Mouse (Mus musculus): Measurements from ENCODE around the gene Tmem274. TPM values are rescaled to one million over a fixed set of nuclear protein-coding genes. Genes with fewer than 3 reads are reported as not detected.
A peak's percentile ranks its signal among the peaks of the same experiment; 100 is the strongest.

The Tmem274 gene
- polyA plus RNA-seq, 1 experiment from 2014 or later = not detected

DNA sequence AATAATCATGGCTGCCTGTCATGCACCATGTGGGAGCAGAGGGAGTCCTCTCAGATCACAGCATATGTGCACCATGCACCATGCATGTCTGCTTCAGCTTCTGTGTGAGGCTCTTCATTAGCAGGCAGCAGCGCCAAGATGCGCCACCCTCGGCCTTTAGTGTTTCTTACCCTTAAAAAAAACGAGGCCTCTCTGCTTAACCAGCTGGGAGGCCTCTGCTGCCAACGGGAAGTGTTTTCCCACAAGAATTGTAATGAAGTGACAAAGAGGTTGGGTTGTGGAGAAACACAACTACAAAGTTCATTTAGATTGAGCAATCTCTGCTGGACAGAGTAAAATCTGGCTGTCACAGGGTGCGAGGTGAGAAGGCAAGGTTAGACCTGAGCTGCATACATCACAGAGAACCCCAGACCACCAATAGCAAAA, 34.1 kb downstream of the Tmem274 start:
- H3K4me3 ChIP-seq (ENCODE audit: low read depth, low read length) = no peak overlapping the region
- H3K27ac ChIP-seq (ENCODE audit: low read depth) = no peak overlapping the region
- TF ChIP-seq CTCF (IDR thresholded peaks at IDR 0.05; ENCODE audit: low read depth) (no peak), EP300 (IDR thresholded peaks at IDR 0.05; ENCODE audit: low read depth) (no peak)
- H3K4me1 ChIP-seq (ENCODE audit: insufficient read depth) = no peaks in the 10 kb centered on the region
- no peak overlapping the region for H3K4me2 ChIP-seq (ENCODE audit: low read depth, low read length)
- H3K36me3 ChIP-seq (replicated peaks; ENCODE audit: insufficient read depth, low read length) = no peaks in the 10 kb centered on the region
- ATAC-seq (peak; percentile 48; the same call in 1 of the 2 replicates), DNase-seq (no peak)
- no peaks in the 10 kb centered on the region for H3K27me3 ChIP-seq (ENCODE audit: insufficient read depth, low read length)
- 32% methylated on average over 6 of the region's 6 CpGs for WGBS (ENCODE audit: insufficient replicate concordance)
- no peak overlapping the region for H3K9ac ChIP-seq (replicated peaks)
- H3K9me3 ChIP-seq (ENCODE audit: low read length) = no peaks in the 10 kb centered on the region

DNA sequence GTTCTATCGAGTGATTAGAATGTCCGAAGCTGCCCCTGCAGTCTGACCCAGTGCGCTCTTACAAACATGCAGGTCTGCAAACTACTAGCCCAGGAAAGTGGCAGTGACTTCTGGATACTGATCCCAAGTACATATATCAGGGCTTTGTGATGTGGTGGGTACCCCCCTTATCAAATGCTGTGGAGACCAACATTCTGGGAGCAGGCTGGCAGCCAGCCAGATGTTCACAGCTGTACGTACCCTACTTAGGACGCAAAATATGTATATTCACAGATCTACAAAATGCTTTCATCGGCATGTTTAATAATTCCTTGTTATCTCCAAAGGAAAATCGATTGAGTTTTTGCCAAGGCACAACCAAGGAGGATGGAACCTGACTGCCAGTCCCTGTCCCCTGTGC, 34.9 kb downstream of the Tmem274 start:
- ATAC-seq = no peak
- H3K9me3 ChIP-seq (ENCODE audit: low read length) = no peaks in the 10 kb centered on the region
- H3K27me3 ChIP-seq (ENCODE audit: insufficient read depth, low read length) = no peaks in the 10 kb centered on the region
- H3K9ac ChIP-seq (replicated peaks) = no peak overlapping the region
- H3K36me3 ChIP-seq (replicated peaks; ENCODE audit: insufficient read depth, low read length) = no peaks in the 10 kb centered on the region
- no peaks in the 10 kb centered on the region for H3K4me1 ChIP-seq (ENCODE audit: insufficient read depth)
- WGBS (ENCODE audit: insufficient replicate concordance) = 79% methylated on average over 7 of the region's 7 CpGs
- DNase-seq = no peak
- no peak for TF ChIP-seq CTCF (IDR thresholded peaks at IDR 0.05; ENCODE audit: low read depth)
- no peak for TF ChIP-seq EP300 (IDR thresholded peaks at IDR 0.05; ENCODE audit: low read depth)
- no peak overlapping the region for H3K27ac ChIP-seq (ENCODE audit: low read depth)
- H3K4me3 ChIP-seq (ENCODE audit: low read depth, low read length) = no peak overlapping the region
- H3K4me2 ChIP-seq (ENCODE audit: low read depth, low read length) = no peak overlapping the region

DNA sequence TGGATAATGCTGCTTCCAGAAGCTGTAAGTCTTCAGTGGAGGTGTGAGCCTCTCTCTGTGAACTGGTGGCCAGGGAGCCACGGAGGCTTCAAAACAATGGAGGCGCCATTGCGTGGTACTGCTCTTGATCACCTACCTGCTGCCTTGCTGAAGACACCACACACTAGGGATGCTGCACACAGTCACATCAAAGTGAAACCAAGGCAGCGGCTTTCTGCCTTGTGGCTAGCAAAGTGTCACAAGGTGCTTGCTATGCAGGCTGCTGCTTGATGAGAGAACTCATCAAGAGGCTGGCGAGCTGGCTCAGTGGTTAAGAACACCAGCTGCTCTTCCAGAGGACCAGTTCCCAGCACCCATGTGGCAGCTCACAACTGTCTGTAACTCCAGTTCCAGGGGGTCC, 38.5 kb downstream of the Tmem274 start:
- Histone ChIP-seq H3K9ac (replicated peaks) (no peak overlapping the region), H3K4me1 (ENCODE audit: insufficient read depth) (peaks cover 7% of the 10 kb centered on the region; the same call in 1 of the 2 replicates), H3K4me3 (ENCODE audit: low read depth, low read length) (no peak overlapping the region), H3K27ac (ENCODE audit: low read depth) (no peak overlapping the region), H3K9me3 (ENCODE audit: low read length) (no peaks in the 10 kb centered on the region), H3K36me3 (replicated peaks; ENCODE audit: insufficient read depth, low read length) (no peaks in the 10 kb centered on the region), H3K4me2 (ENCODE audit: low read depth, low read length) (no peak overlapping the region), H3K27me3 (ENCODE audit: insufficient read depth, low read length) (no peaks in the 10 kb centered on the region)
- no peak for DNase-seq
- no peak for TF ChIP-seq CTCF (IDR thresholded peaks at IDR 0.05; ENCODE audit: low read depth)
- TF ChIP-seq EP300 (IDR thresholded peaks at IDR 0.05; ENCODE audit: low read depth) = no peak
- ATAC-seq = no peak
- 86% methylated on average over 5 of the region's 5 CpGs for WGBS (ENCODE audit: insufficient replicate concordance)

DNA sequence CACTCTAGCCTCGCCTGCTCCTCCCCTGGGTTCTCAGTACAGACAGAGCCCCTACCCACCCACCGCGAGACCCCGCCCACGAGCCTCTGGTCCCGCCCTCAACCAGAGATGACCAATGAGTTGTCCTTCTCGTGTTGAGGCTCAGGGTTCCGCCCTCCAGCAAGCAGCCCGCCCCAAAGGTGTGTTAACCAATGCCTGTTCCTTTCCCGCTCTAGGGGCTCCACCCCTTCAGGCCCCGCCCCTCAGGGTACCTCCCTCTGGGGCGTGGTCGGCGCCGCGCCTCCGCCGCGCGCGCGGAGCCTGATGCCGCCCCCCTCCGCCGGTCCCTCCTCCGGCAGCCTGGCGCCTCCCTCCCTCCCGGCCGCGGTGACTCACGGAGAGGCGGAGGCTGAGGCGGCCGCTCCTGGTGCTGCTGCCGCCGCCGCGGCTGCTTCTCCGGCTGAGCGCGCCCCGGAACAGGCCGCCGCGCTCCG, 40.7 kb downstream of the Tmem274 start, which contains the start of gene Ctnnbip1:
Ctnnbip1 (plus strand) TSS at position 369 of the 473 bp plus-strand sequence.
- Histone ChIP-seq H3K27me3 (ENCODE audit: insufficient read depth, low read length) (no peaks in the 10 kb centered on the region), H3K9ac (replicated peaks) (peak within 1 kb of the TSS; percentile 61), H3K36me3 (replicated peaks; ENCODE audit: insufficient read depth, low read length) (no peaks in the 10 kb centered on the region), H3K9me3 (ENCODE audit: low read length) (no peaks in the 10 kb centered on the region), H3K4me3 (ENCODE audit: low read depth, low read length) (peak within 1 kb of the TSS; percentile 57), H3K27ac (ENCODE audit: low read depth) (peak within 1 kb of the TSS; percentile 41; the same call in 1 of the 2 replicates), H3K4me2 (ENCODE audit: low read depth, low read length) (peak within 1 kb of the TSS; percentile 86), H3K4me1 (ENCODE audit: insufficient read depth) (peaks cover 18% of the 10 kb centered on the region)
- no peak for TF ChIP-seq EP300 (IDR thresholded peaks at IDR 0.05; ENCODE audit: low read depth)
- no peak for TF ChIP-seq CTCF (IDR thresholded peaks at IDR 0.05; ENCODE audit: low read depth)
- WGBS (ENCODE audit: insufficient replicate concordance) = under 1% methylated on average over 21 of the region's 46 CpGs
- DNase-seq (peak; percentile 96), ATAC-seq (peak; percentile 100)

DNA sequence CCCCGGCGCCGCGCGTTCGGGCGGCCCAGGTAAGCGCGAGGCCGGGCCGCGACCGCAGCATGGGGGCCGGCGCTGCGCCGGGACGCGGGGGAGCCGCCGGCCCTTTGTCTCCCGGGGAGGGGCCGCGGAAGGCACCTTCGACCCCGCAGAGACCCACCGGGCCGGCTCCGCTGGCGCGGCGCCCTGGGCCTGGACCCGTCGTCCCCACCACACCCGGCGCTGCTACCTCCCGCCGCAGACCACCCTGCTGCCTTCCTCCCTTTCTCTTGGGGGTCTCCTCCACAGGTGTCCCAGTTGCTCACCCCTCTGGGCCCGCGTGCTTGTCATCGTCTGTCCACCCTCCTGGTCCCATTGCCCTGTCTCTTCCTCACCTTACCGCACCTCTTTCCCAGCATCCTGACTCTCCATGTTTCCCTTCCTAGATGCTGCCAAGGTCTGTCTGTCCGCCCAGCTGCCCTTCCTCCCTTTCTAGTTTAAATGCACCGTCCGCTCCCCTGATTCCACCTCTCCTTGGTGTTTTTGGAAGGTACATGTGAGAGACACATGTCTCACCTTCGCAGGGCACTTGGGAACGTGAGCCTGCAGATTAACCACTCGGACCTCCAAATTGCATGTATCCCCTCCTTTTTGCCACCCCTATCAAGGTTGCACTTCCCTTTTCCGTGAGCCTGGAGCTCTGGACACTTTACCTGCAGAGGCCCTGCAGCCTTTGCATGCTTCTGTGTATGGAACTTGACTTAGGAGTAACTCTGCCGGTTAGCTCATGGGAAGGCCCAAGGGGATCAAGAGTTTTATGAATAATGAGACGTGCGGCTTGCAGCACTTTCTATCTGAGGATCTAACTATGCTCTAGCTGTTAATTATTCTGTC, 41.4 kb downstream of the Tmem274 start:
- TF ChIP-seq EP300 (IDR thresholded peaks at IDR 0.05; ENCODE audit: low read depth) = no peak
- H3K27ac ChIP-seq (ENCODE audit: low read depth) = peak overlapping the region; percentile 41; the same call in 1 of the 2 replicates
- no peaks in the 10 kb centered on the region for H3K36me3 ChIP-seq (replicated peaks; ENCODE audit: insufficient read depth, low read length)
- DNase-seq (no peak), ATAC-seq (no peak)
- H3K27me3 ChIP-seq (ENCODE audit: insufficient read depth, low read length) = no peaks in the 10 kb centered on the region
- peaks cover 18% of the 10 kb centered on the region for H3K4me1 ChIP-seq (ENCODE audit: insufficient read depth)
- H3K4me3 ChIP-seq (ENCODE audit: low read depth, low read length) = peak overlapping the region; percentile 57
- no peaks in the 10 kb centered on the region for H3K9me3 ChIP-seq (ENCODE audit: low read length)
- WGBS (ENCODE audit: insufficient replicate concordance) = 15% methylated on average over 20 of the region's 52 CpGs
- H3K9ac ChIP-seq (replicated peaks) = peak overlapping the region; percentile 61
- peak overlapping the region; percentile 86 for H3K4me2 ChIP-seq (ENCODE audit: low read depth, low read length)

DNA sequence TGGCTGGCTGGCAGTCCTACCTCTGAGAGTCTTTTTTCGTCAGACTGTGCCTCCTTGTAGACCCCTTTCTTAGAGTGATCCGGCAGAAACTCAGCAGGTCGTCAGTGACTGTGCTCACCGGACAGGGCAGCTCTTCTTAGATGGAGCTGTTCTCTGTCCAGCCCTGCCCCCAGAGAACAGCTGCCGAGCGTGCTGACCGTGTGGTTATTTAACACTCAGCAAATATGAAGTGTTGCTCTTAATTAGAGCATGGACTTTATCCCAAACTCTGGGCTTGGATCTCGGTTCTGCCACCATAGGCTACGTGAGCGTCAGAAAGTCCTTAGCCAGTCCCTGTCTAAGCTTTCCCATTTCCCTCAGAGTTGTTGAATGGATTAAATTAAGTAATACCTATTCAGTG, 44.1 kb downstream of the Tmem274 start:
- Histone ChIP-seq H3K4me1 (ENCODE audit: insufficient read depth) (peaks cover 23% of the 10 kb centered on the region), H3K36me3 (replicated peaks; ENCODE audit: insufficient read depth, low read length) (no peaks in the 10 kb centered on the region), H3K27me3 (ENCODE audit: insufficient read depth, low read length) (no peaks in the 10 kb centered on the region), H3K4me3 (ENCODE audit: low read depth, low read length) (no peak overlapping the region), H3K27ac (ENCODE audit: low read depth) (no peak overlapping the region), H3K4me2 (ENCODE audit: low read depth, low read length) (peak overlapping the region; percentile 27), H3K9me3 (ENCODE audit: low read length) (no peaks in the 10 kb centered on the region), H3K9ac (replicated peaks) (no peak overlapping the region)
- TF ChIP-seq EP300 (IDR thresholded peaks at IDR 0.05; ENCODE audit: low read depth) (no peak), CTCF (IDR thresholded peaks at IDR 0.05; ENCODE audit: low read depth) (no peak)
- ATAC-seq (no peak), DNase-seq (no peak)
- WGBS (ENCODE audit: insufficient replicate concordance) = 60% methylated on average over 10 of the region's 10 CpGs

Data from liver, postnatal 0 days (tissue).